In genomic region chr10:90689854-90690513, GRCm38 (mm10) we compare ENCODE assay signal across 8 mouse cellular contexts.
DNase-seq lines count a peak whose midpoint lies in the region; ATAC-seq and TF ChIP-seq lines count a peak whose summit lies in the region.
"Had no signal": no experiment of that assay in that cellular context is flagged by ENCODE, and none has a peak within 500 bp of the region (broad histone marks: within the 10 kb centered on the region; RNA-seq: fewer than 3 reads in every experiment).

No protein-coding gene starts in this region.

- no peaks in the 10 kb centered on the region for H3K4me1 ChIP-seq in forebrain, postnatal 0 days (ENCODE audit: insufficient read depth)
- H3K4me1 ChIP-seq: stomach, embryonic 15.5 days had no signal

- H3K4me3 ChIP-seq in forebrain, postnatal 0 days (ENCODE audit: low read depth, low read length), result no peak overlapping the region
- H3K4me3 ChIP-seq: stomach, embryonic 15.5 days had no signal

- DNase-seq in CD4-positive helper T cell, adult 2 months (ENCODE audit: low read depth, low spot score), result peak; percentile 30
- peak; percentile 51 for DNase-seq in ES-CJ7 (ENCODE audit: low read depth, low spot score)
- DNase-seq in cerebellum, adult 11-12 months, result peak; percentile 65
- DNase-seq in forebrain, postnatal 0 days, result peak; percentile 89
- DNase-seq in kidney, postnatal 25 days, result peak; percentile 58 to 81
- DNase-seq in lung, postnatal 25 days (ENCODE audit: low spot score), result peak; percentile 9
- DNase-seq in right cerebral cortex, postnatal 25 days, result peak; percentile 55

- peak; percentile 80; the same call in 1 of the 2 replicates for ATAC-seq in forebrain, postnatal 0 days

- H3K4me2 ChIP-seq in forebrain, postnatal 0 days (ENCODE audit: low read depth), result 0 out of 2 replicates have a peak overlapping the region, but pooled peaks have one; percentile 0
- H3K4me2 ChIP-seq: stomach, embryonic 15.5 days had no signal

- no peak overlapping the region for H3K9ac ChIP-seq in forebrain, postnatal 0 days
- H3K9ac ChIP-seq: stomach, embryonic 15.5 days had no signal

- 36% methylated on average over 11 of the region's 11 CpGs for WGBS in forebrain, postnatal 0 days

- no peaks in the 10 kb centered on the region for H3K9me3 ChIP-seq in forebrain, postnatal 0 days (ENCODE audit: low read length)
- H3K9me3 ChIP-seq: stomach, embryonic 15.5 days had no signal

- H3K36me3 ChIP-seq in forebrain, postnatal 0 days (ENCODE audit: insufficient read depth), result no peaks in the 10 kb centered on the region
- H3K36me3 ChIP-seq: stomach, embryonic 15.5 days had no signal

- H3K27me3 ChIP-seq in forebrain, postnatal 0 days (ENCODE audit: insufficient read depth, low read length), result no peaks in the 10 kb centered on the region
- H3K27me3 ChIP-seq: stomach, embryonic 15.5 days had no signal

- peak; percentile 90 for TF ChIP-seq CTCF in forebrain, postnatal 0 days (IDR thresholded peaks at IDR 0.05; ENCODE audit: low read depth)

- 0 out of 2 replicates have a peak overlapping the region, but pooled peaks have one; percentile 31 for H3K27ac ChIP-seq in forebrain, postnatal 0 days (ENCODE audit: low read depth, low read length)
- H3K27ac ChIP-seq: stomach, embryonic 15.5 days had no signal

Comparison
In these comparisons a context has a peak if more than half of its experiments do, and no peak if none do; other contexts are left out.
1. DNase-seq: peak in every context shown above with its lines; median percentile 89 in forebrain, postnatal 0 days; 70 in kidney, postnatal 25 days; 65 in cerebellum, adult 11-12 months; 55 in right cerebral cortex, postnatal 25 days; 51 in ES-CJ7; 30 in CD4-positive helper T cell, adult 2 months; 9 in lung, postnatal 25 days.